Mouse (Mus musculus): ENCODE measurements around the gene Txndc9. TPM values are rescaled to one million over a fixed set of nuclear protein-coding genes. Genes with fewer than 3 reads are reported as not detected.

Txndc9 gene
- polyA plus RNA-seq, 1 experiment = not detected

DNA sequence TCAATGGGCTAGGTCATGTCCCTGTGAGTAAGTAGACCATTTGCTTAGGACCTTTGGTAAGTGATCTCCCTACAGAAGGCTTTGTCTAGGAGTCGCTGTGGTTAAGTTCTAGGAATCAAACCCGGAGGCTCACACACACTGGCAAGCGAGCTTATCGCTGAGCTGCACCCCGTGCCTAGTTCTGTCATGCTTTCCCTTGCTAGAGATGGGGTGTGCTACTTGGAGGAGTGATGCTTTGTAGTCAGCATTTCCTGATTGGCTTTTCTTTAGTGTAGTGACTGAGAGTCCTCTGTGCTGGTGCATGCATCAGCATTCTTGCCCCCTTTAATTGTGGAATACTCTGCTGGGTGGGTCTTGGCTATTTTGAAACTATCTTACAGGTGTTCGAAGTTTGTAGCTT lies 14.0 kb upstream of the Txndc9 start:
- TF ChIP-seq CTCF (IDR thresholded peaks at IDR 0.05; ENCODE audit: insufficient read depth, low read depth, low read length) = no peak
- TF ChIP-seq POLR2A (IDR thresholded peaks at IDR 0.05; ENCODE audit: insufficient read depth, low read depth, low read length) = no peak
- 81% methylated on average over 6 of the region's 6 CpGs for WGBS
- H3K4me3 ChIP-seq (ENCODE audit: insufficient read depth, low read depth, low read length) = no peak overlapping the region
- H3K4me1 ChIP-seq (ENCODE audit: control insufficient read depth, insufficient read depth, low read length) = no peaks in the 10 kb centered on the region
- no peak overlapping the region for H3K27ac ChIP-seq (ENCODE audit: insufficient read depth, low read depth, low read length)

DNA sequence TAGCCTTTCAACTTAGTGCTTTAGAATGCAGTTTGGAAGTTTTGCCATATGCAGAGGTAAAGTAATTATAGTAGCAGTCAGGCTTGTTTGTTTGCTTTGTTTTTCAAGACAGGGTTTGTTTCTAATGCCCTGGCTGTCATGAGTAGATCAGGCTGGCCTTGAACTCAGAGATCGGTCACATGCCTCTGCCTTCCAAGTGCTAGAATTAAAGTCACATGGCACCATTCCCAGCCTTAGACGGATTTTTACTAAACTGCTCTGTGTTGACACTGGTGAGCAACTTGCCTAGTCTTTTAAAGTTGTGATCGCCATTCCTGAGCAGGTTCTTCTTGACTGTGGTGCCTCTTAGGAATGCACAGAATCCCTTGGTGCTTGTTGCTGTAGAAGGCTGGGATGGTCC lies 9.0 kb upstream of the Txndc9 start:
- Histone ChIP-seq H3K4me1 (ENCODE audit: control insufficient read depth, insufficient read depth, low read length) (no peaks in the 10 kb centered on the region), H3K4me3 (ENCODE audit: insufficient read depth, low read depth, low read length) (no peak overlapping the region), H3K27ac (ENCODE audit: insufficient read depth, low read depth, low read length) (no peak overlapping the region)
- TF ChIP-seq POLR2A (IDR thresholded peaks at IDR 0.05; ENCODE audit: insufficient read depth, low read depth, low read length) = no peak
- TF ChIP-seq CTCF (IDR thresholded peaks at IDR 0.05; ENCODE audit: insufficient read depth, low read depth, low read length) = no peak
- 45% methylated on average over 3 of the region's 3 CpGs for WGBS

DNA sequence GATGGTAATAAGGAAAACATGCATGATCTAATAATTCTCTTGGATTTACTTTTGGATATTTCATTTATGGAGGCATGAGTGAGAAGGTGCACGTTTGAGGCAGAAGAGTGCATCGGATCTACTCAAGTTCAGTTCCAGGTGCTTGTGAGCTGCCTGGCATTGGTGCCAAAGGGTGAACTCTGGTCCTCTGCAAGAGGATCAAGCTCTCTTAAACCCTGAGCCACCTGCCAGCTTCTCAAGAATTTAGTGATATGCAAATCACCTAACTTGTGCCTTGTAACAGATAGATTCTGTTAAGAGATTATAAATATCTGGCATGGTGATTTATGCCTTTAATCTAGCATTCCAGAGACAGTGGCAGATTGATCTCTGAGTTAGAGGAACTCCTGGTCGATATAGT lies 5.4 kb upstream of the Txndc9 start:
- Histone ChIP-seq H3K4me1 (ENCODE audit: control insufficient read depth, insufficient read depth, low read length) (no peaks in the 10 kb centered on the region), H3K27ac (ENCODE audit: insufficient read depth, low read depth, low read length) (no peak overlapping the region), H3K4me3 (ENCODE audit: insufficient read depth, low read depth, low read length) (no peak overlapping the region)
- WGBS = 83% methylated on average over 3 of the region's 3 CpGs
- TF ChIP-seq CTCF (IDR thresholded peaks at IDR 0.05; ENCODE audit: insufficient read depth, low read depth, low read length) (no peak), POLR2A (IDR thresholded peaks at IDR 0.05; ENCODE audit: insufficient read depth, low read depth, low read length) (no peak)

DNA sequence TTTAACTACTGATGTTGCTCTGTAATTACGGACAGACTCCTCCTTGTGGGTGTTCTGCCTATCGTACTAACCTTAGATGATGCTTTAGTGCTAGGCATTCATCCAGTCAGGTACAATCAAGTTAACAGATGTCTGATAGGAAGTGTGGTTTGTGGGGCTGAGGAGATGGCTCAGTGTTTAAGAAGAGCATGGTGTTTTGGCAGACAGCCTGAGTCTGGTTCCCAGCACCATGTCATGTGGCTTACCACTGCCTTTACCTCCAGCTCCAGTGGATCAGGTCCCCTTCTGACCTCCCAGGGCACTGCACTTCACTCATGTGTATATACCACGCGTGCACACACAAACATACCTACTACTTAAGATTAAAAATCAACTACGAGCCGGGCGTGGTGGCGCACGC lies 4.3 kb upstream of the Txndc9 start:
- H3K27ac ChIP-seq (ENCODE audit: insufficient read depth, low read depth, low read length) = no peak overlapping the region
- WGBS = 88% methylated on average over 9 of the region's 9 CpGs
- H3K4me3 ChIP-seq (ENCODE audit: insufficient read depth, low read depth, low read length) = no peak overlapping the region
- TF ChIP-seq POLR2A (IDR thresholded peaks at IDR 0.05; ENCODE audit: insufficient read depth, low read depth, low read length) (no peak), CTCF (IDR thresholded peaks at IDR 0.05; ENCODE audit: insufficient read depth, low read depth, low read length) (no peak)
- no peaks in the 10 kb centered on the region for H3K4me1 ChIP-seq (ENCODE audit: control insufficient read depth, insufficient read depth, low read length)

DNA sequence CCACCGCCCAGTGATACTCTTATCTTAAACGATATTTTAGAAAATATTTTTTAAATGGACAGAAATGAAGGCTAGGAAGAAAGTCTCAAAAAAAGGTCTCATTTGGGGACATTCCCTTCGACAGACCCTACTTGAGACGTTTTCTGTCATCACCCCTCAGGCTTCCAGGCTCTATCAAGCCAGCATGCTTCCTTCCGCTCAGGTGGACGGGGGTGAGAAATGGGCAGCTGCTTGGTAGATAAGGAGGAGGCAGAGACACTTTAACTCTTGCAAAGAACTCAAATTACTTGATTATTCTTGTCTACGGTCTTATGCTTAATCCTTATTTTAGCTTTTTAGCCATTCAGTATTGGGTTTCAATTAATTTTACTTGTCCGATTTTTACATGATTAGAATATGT lies 3.2 kb upstream of the Txndc9 start:
- H3K4me1 ChIP-seq (ENCODE audit: control insufficient read depth, insufficient read depth, low read length) = no peaks in the 10 kb centered on the region
- H3K27ac ChIP-seq (ENCODE audit: insufficient read depth, low read depth, low read length) = no peak overlapping the region
- TF ChIP-seq POLR2A (IDR thresholded peaks at IDR 0.05; ENCODE audit: insufficient read depth, low read depth, low read length) = no peak
- TF ChIP-seq CTCF (IDR thresholded peaks at IDR 0.05; ENCODE audit: insufficient read depth, low read depth, low read length) = no peak
- H3K4me3 ChIP-seq (ENCODE audit: insufficient read depth, low read depth, low read length) = no peak overlapping the region
- WGBS = 94% methylated on average over 8 of the region's 8 CpGs

DNA sequence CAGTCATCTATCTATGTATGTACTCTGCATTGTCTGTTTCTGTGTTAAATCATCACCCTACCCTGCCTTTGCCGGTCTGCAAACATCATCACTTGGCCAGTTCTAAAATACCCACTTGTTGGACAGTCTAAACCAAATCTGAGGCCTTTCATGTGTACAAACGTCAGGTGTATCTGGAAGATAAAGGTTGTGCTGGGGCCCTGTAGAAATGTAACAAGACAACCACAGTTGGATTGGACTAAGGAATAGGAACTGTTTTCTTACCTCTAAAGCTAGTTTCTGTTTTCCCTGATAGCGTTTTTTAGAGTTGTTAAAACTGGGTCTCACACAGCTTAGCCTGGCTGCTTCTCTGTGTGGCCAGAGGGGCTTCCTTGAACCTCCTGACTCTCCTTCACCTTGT lies 1.9 kb upstream of the Txndc9 start:
- 74% methylated on average over 3 of the region's 3 CpGs for WGBS
- no peak overlapping the region for H3K27ac ChIP-seq (ENCODE audit: insufficient read depth, low read depth, low read length)
- no peak overlapping the region for H3K4me3 ChIP-seq (ENCODE audit: insufficient read depth, low read depth, low read length)
- no peaks in the 10 kb centered on the region for H3K4me1 ChIP-seq (ENCODE audit: control insufficient read depth, insufficient read depth, low read length)
- TF ChIP-seq POLR2A (IDR thresholded peaks at IDR 0.05; ENCODE audit: insufficient read depth, low read depth, low read length) (no peak), CTCF (IDR thresholded peaks at IDR 0.05; ENCODE audit: insufficient read depth, low read depth, low read length) (no peak)

DNA sequence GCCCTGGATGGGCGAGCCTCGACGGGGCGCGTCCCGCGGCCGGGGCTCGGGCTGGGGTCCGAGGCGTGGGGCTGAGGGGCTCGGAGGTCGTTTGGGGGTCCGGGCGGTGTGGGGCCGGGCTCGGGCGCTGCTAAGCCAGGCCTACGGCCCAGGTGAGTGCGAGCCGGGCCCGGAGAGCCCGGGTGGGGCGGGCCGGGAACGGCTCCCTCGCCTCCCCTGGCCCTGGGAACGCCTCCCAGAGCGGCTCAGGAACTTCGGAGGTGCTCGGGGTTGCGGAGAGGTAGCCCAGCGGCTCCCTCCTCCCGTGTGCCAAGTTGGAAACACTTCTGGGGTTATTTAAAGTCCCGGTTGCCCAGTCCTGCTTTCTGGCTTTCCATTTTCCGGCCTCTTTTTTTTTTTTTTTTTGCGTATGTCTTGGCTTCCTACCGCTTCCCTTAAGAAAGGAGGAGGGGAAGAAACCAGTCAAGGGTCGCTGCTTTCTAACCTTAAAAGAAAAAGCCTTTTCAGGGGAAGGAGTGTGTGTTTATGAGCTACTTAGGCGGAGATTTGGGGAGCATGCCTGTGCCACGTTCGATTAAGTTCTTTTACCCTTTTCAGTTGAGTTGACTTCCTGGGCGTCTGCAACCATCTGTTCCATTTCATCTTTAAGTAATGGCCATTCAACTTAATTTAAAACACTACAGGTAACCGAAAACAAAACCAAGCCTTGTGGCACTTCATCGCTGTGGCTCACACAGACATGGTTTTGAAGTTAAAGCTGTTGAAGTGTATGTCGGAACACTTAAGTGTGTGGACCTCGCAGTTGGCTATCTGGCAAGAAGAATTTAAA lies 892 bp upstream of the Txndc9 start:
- 5% methylated on average over 45 of the region's 47 CpGs for WGBS
- no peak for TF ChIP-seq CTCF (IDR thresholded peaks at IDR 0.05; ENCODE audit: insufficient read depth, low read depth, low read length)
- Histone ChIP-seq H3K4me1 (ENCODE audit: control insufficient read depth, insufficient read depth, low read length) (no peaks in the 10 kb centered on the region), H3K27ac (ENCODE audit: insufficient read depth, low read depth, low read length) (no peak overlapping the region), H3K4me3 (ENCODE audit: insufficient read depth, low read depth, low read length) (peak overlapping the region; percentile 82)

DNA sequence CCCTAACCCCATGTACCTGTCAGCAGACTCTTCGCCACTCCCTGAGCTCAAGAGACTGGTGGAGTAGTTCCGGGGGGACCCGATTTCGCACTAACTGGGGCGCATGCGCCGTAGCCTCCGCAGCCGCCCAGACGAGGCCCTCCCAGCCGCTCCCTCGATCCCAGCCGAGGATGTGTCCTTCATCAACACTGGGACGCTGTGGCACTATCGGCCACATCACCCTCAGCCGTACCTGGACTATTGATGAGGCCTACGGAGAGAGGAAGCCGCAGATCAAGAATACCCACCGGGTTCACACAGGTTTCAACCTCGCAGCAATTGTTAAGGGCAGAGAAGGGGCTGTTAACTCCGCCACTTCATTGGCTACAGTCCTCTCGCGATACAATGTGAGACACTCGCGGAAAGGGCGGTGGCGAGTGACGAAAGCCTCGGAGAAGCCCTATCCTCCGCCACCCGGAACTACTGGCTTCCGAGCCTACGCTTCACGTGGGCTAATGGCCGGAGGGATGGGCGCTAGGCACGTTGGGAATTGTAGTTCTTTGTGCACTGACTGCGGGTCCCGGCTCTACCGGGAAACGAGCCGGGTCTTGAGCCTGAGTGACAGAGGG lies 712 bp downstream of the Txndc9 start:
- TF ChIP-seq CTCF (IDR thresholded peaks at IDR 0.05; ENCODE audit: insufficient read depth, low read depth, low read length) (no peak), POLR2A (IDR thresholded peaks at IDR 0.05; ENCODE audit: insufficient read depth, low read depth, low read length) (peak; percentile 40)
- Histone ChIP-seq H3K4me1 (ENCODE audit: control insufficient read depth, insufficient read depth, low read length) (no peaks in the 10 kb centered on the region), H3K27ac (ENCODE audit: insufficient read depth, low read depth, low read length) (peak overlapping the region; percentile 99), H3K4me3 (ENCODE audit: insufficient read depth, low read depth, low read length) (peak overlapping the region; percentile 94)
- under 1% methylated on average over 42 of the region's 42 CpGs for WGBS

DNA sequence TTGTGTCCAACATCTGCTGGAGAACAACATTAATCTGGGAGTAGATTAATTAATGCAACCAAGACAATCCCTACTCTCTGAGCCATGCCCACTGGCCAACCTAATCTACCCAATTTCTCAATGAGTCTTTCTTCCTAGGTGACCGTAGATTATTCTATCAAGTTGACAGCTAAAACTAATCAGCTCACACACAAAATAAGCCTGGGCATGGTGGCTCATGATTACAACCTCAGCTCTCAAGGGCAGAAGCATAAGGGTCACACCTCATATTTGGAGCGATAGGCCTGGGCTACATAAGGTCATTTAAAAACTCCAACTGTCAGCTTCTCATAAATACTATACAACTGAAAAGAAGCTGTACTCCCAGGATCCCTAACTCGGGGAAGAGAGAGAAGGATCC lies 1.5 kb downstream of the Txndc9 start:
- Histone ChIP-seq H3K4me3 (ENCODE audit: insufficient read depth, low read depth, low read length) (peak overlapping the region; percentile 94), H3K27ac (ENCODE audit: insufficient read depth, low read depth, low read length) (no peak overlapping the region), H3K4me1 (ENCODE audit: control insufficient read depth, insufficient read depth, low read length) (no peaks in the 10 kb centered on the region)
- 35% methylated on average over 3 of the region's 3 CpGs for WGBS
- TF ChIP-seq POLR2A (IDR thresholded peaks at IDR 0.05; ENCODE audit: insufficient read depth, low read depth, low read length) (no peak), CTCF (IDR thresholded peaks at IDR 0.05; ENCODE audit: insufficient read depth, low read depth, low read length) (no peak)

Data from olfactory bulb, adult 2 months (tissue).